Mouse (Mus musculus) thymus, postnatal 36 days (tissue): ENCODE data around the gene Wdfy1.

Experiments used
- DNase-seq, 2 experiments: peaks; one replicate each; pipeline ENCODE4 v3.0.0; 2022; ENCODE audit warnings: mixed read lengths in 2 of 2

Wdfy1 gene

GRCm38 (mm10) chr1:79710216-79710615 is 65.7 kb downstream of the Wdfy1 start:
- DNase-seq, result peak; percentile 53 to 55

GRCm38 (mm10) chr1:79707383-79707782 is 68.6 kb downstream of the Wdfy1 start:
- DNase-seq, result no peak

DNA sequence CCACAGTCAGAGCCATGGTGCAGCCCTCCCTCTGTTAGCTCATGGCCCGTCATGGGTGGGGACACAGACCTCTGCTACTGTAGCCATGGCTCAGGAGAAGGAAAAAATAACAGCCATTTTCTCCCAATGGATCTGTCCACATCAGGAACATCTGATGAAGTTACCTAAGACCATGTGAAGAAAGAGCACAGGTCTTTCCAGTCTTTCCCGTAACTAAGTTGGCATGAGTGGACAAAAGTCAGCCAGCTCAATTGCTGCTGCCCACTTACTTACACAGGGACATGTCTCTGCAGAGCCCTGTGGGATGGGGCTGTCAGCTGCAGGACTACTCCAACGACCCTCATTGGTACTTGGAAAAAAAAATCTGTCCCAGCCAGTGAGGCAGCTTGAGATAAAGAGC is 69.2 kb downstream of the Wdfy1 start:
- no peak for DNase-seq

DNA sequence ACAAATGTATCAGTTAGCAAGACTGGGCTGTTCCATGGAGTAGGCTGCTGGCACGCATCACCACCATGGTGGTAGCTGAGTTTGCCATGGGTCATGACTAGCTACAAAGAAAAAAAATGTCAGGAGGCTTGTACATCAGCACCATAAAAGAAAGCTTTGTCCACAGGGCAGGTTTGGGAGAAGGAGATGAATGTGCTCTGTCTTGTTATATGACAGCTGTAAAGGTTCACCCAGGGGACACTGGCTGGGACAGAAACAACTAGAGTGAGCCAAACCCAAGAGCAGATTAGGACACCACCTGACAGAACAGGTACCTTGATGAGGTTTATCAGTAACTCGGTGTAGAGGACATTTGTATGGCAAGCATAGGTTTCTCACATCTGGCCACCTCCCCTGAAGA is 71.3 kb downstream of the Wdfy1 start:
- DNase-seq, result no peak

DNA sequence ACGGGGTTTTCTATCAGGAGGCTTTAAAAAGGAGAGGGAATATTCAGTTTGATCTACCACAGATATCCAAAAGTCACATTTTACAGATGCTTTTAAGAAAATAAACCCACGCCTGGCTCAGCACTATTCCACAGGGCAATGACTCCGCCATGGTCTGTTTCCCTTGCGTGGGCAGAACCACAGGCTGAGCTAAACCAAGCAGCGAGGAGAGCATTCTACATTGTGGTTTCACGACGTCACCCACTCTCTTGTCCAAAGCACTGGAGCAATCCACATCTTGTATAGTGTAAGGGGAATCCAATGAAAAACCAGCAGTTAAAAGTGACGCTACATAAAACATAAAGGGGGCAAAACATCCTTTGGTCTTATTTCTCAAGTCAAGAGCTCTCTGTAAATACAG is 72.4 kb downstream of the Wdfy1 start:
- DNase-seq, result no peak

- DNase-seq, result no peak
Observed at GRCm38 (mm10) chr1:79698506-79698905, 77.4 kb downstream of the Wdfy1 start.

DNA sequence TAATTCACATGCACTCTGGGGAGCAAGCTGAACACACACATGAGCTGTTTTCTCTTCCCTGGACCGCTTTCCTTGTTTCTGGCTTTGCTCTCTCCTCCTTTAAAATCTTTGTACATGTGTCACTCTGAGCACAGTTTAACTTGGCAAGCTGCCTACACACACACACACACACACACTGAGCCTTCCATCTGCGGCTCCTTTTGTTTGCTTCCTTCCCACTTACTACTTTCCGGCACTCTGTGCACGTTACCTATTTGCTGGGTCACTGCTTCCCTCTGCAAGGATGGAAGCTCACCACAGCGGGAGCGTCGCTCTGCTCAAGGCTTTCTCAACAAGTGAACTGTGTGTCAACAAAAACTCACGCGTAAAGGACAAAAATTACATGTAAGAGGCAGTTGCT is 78.6 kb downstream of the Wdfy1 start:
- no peak for DNase-seq

DNA sequence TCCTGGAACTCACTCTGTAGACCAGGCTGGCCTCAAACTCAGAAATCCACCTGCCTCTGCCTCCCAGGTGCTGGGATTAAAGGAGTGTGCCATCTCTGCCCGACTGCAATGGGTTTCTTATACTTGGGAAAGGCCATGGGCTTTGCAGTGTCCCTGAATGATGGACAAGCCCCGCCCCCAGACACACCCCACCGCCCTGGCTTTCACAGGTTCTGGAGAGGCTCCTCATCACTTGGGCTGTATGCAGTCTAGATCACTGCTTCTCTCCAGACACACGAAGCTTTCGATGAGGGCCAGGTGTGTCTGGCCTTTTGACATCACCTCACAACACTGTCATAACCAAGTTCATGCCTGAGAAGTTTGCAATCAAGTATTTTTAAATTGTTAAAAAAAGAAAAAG is 79.0 kb downstream of the Wdfy1 start:
- no peak for DNase-seq

GRCm38 (mm10) chr1:79692482-79692881 is 83.5 kb downstream of the Wdfy1 start:
- DNase-seq, result no peak

DNA sequence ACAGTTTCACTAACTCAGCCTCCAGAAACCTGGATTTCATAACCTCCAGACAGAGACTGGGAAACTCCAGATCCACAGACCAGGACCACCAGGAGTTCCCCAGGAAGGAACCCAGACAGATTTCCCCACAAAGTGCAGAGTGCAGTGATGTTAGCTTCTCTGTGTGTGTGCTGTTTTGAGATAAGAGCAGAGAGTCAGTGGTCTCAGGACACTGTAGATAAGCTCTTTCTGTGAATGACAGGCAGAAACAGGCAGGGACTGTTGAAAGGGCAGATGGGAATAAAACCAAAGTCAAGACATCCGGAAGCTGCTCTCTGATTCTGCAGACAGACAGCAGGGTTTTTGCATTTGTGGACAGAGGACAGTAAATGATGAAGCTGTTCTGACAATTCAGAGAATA is 88.7 kb downstream of the Wdfy1 start:
- no peak for DNase-seq

GRCm38 (mm10) chr1:79684027-79684426 is 91.9 kb downstream of the Wdfy1 start:
- DNase-seq, result no peak

- no peak for DNase-seq
Observed at GRCm38 (mm10) chr1:79682936-79683335, 93.0 kb downstream of the Wdfy1 start.

- DNase-seq, result no peak
Observed at GRCm38 (mm10) chr1:79680777-79681176, 95.2 kb downstream of the Wdfy1 start.

DNA sequence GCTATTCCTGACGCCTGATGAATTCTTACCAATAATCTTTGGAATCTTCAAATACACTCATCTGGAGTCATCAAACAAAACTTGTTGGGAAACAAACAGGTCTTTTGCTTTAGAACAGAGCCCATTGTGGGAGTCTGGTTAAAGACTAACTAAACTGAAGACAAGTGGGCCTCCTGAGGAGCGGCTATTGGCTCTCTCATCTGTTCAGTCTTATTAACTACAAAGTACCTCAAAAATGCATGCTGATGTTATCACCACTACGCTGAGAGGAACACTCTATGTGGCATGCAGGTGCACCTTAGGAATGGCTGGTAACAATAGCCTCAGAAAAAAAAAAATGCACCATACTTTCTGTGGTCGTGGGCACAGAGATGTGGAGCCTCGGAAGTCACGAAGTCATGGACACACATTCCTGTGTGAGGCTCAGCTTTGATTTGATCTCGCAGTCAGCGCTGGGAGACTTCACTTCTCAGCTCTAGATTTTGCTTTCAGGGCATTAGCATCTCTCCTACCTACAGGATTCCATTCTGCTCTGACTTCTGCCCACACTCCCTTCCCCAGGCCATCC is 97.7 kb downstream of the Wdfy1 start:
- DNase-seq, result no peak

- DNase-seq, result no peak
Observed at GRCm38 (mm10) chr1:79675716-79676115, 100.2 kb downstream of the Wdfy1 start.

DNA sequence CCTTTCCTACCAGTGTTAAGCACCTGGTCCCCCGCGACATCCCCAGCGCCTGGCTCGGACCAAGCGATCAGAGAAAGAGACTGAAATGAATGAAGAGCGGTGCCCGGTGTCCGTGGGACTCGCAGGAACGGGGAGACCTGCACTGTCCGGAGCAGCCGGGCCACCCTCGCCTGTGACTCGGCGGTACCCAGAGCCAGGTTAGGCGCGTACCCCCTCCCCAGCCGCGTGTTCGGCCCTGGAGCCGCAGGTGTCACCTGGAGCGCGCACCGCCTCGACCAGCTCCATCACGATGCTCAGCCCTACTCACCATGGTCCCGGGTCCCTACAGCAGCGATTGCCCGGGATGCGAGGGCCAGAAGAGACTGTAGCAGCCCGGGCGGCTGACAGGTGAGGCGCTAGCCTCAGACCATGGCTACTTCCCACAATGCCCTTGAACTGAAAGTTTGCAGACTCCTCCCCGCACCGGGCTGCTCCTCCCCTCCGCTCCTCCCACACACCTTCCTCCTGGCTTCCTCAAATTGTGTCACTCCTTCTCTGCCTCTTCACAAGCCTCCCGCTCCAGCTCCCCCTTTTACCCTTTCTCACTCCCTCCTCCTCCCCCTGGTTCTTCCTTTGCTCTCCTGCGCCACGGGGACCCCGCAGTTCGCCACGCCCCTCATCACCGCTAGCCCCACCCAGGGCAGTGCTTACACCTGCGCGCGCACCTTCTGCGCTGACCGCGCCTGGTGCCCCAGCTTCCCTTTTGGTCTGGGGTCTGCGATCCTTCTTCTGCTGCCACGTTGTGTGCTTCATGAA is 104.2 kb downstream of the Wdfy1 start, which contains the start of gene Ap1s3:
Ap1s3 (minus strand) TSS at position 430 of the 795 bp plus-strand sequence.
- peak; percentile 82 to 83 for DNase-seq

DNA sequence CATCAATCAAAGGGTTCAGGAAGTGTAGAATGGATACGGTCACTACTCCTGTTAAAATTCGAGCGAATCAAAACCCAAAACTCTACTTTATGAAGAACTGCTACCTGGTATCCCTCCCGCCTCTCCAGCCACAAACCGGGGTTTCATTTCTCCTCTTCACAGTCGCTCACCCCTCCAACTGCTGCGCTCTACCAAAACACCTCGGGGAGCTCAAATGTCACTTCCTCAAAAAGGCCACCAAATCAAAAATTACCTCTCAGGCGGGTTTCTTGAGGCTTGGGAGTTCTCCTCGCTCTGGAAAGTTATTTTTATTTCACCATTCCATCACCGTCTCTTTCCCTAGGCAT is 104.8 kb downstream of the Wdfy1 start:
- DNase-seq, result no peak

GRCm38 (mm10) chr1:79669419-79669974 is 106.4 kb downstream of the Wdfy1 start:
- no peak for DNase-seq

DNA sequence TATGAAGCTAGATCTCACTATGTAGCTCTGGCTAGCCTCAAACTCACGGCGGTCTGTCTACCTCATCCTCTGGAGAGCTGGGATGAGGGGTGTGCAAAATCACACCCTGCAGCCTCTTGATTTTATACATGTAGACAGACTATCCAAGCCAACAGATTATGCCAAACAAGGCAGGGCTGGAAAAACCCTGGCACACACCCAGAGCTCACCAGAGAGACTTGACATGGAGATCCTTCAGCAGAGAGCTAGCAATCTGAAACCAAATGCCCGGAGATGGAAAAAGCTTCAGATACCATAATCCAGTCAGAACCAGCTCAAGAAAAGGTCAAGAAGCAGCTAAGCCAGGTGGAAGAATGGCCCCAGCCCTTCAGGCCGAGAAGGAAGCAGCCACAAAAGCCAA is 111.0 kb downstream of the Wdfy1 start:
- no peak for DNase-seq

GRCm38 (mm10) chr1:79659598-79659997 is 116.3 kb downstream of the Wdfy1 start:
- DNase-seq, result no peak

- DNase-seq, result no peak
Observed at GRCm38 (mm10) chr1:79657411-79657810, 118.5 kb downstream of the Wdfy1 start.

- DNase-seq, result no peak
Observed at GRCm38 (mm10) chr1:79655819-79656555, 120.0 kb downstream of the Wdfy1 start.

GRCm38 (mm10) chr1:79654948-79655347 is 121.0 kb downstream of the Wdfy1 start:
- no peak for DNase-seq
